Mouse (Mus musculus): ENCODE data around the gene C2cd2l. TPM values are rescaled to one million over a fixed set of nuclear protein-coding genes. Genes with fewer than 3 reads are reported as not detected.
"Not testable (repeated sequence)": the region's sequence is repeated elsewhere in the genome, so short reads cannot be mapped to it uniquely, and the experiment has no call there.

Gene C2cd2l
- polyA plus RNA-seq, 1 experiment from 2014 or later, result 7.5 TPM

- Histone ChIP-seq H3K27me3 (ENCODE audit: control insufficient read depth, insufficient read depth, low read length) (no peaks in the 10 kb centered on the region), H3K4me2 (replicated peaks; ENCODE audit: low read depth) (peak overlapping the region; percentile 71), H3K9ac (ENCODE audit: low read length) (peak overlapping the region; percentile 83), H3K4me1 (replicated peaks; ENCODE audit: control insufficient read depth, insufficient read depth) (no peaks in the 10 kb centered on the region; the same call in 1 of the 2 replicates), H3K36me3 (ENCODE audit: control insufficient read depth, insufficient read depth, low read length) (peaks cover 3% of the 10 kb centered on the region; the same call in 1 of the 2 replicates), H3K4me3 (ENCODE audit: low read depth, low read length) (peak overlapping the region; percentile 73), H3K27ac (replicated peaks) (peak overlapping the region; percentile 91), H3K9me3 (ENCODE audit: control insufficient read depth, low read length) (no peaks in the 10 kb centered on the region)
- WGBS, result under 1% methylated on average over 21 of the region's 22 CpGs
- ATAC-seq (ENCODE audit: low FRiP score, low TSS enrichment) (peak; percentile 10; the same call in 1 of the 2 replicates), DNase-seq (ENCODE audit: low spot score) (no peak)
- TF ChIP-seq EP300 (optimal IDR thresholded peaks at IDR 0.05), result no peak
- no peak for TF ChIP-seq CTCF (IDR thresholded peaks at IDR 0.05; ENCODE audit: low read depth)
These were observed 7.1 kb upstream of the C2cd2l start for GRCm38 (mm10) chr9:44327064-44327711.

- H3K4me1 ChIP-seq (replicated peaks; ENCODE audit: control insufficient read depth, insufficient read depth), result no peaks in the 10 kb centered on the region; the same call in 1 of the 2 replicates
- peak overlapping the region; percentile 73 for H3K4me3 ChIP-seq (ENCODE audit: low read depth, low read length)
- peak overlapping the region; percentile 71 for H3K4me2 ChIP-seq (replicated peaks; ENCODE audit: low read depth)
- peak; percentile 94 for ATAC-seq (ENCODE audit: low FRiP score, low TSS enrichment)
- no peaks in the 10 kb centered on the region for H3K27me3 ChIP-seq (ENCODE audit: control insufficient read depth, insufficient read depth, low read length)
- TF ChIP-seq CTCF (IDR thresholded peaks at IDR 0.05; ENCODE audit: low read depth) (no peak), EP300 (optimal IDR thresholded peaks at IDR 0.05) (no peak)
- DNase-seq (ENCODE audit: low spot score), result peak; percentile 87
- under 1% methylated on average over 38 of the region's 38 CpGs for WGBS
- H3K9me3 ChIP-seq (ENCODE audit: control insufficient read depth, low read length), result no peaks in the 10 kb centered on the region
- no peaks in the 10 kb centered on the region; the same call in 1 of the 2 replicates for H3K36me3 ChIP-seq (ENCODE audit: control insufficient read depth, insufficient read depth, low read length)
- peak overlapping the region; percentile 83 for H3K9ac ChIP-seq (ENCODE audit: low read length)
- H3K27ac ChIP-seq (replicated peaks), result peak overlapping the region; percentile 91
These were observed 6.4 kb upstream of the C2cd2l start for GRCm38 (mm10) chr9:44326371-44327063.

GRCm38 (mm10) chr9:44325768-44326370 lies 5.8 kb upstream of the C2cd2l start, which contains the start of gene Dpagt1:
Gene Dpagt1, plus strand, starts transcription at chr9:44326019.
- no peaks in the 10 kb centered on the region for H3K9me3 ChIP-seq (ENCODE audit: control insufficient read depth, low read length)
- no peaks in the 10 kb centered on the region; the same call in 1 of the 2 replicates for H3K36me3 ChIP-seq (ENCODE audit: control insufficient read depth, insufficient read depth, low read length)
- DNase-seq (ENCODE audit: low spot score), result no peak
- TF ChIP-seq EP300 (optimal IDR thresholded peaks at IDR 0.05) (no peak), CTCF (IDR thresholded peaks at IDR 0.05; ENCODE audit: low read depth) (no peak)
- peak within 1 kb of the TSS; percentile 73 for H3K4me3 ChIP-seq (ENCODE audit: low read depth, low read length)
- H3K4me2 ChIP-seq (replicated peaks; ENCODE audit: low read depth), result peak within 1 kb of the TSS; percentile 71
- WGBS, result 4% methylated on average over 12 of the region's 12 CpGs
- H3K9ac ChIP-seq (ENCODE audit: low read length), result peak within 1 kb of the TSS; percentile 83
- H3K27me3 ChIP-seq (ENCODE audit: control insufficient read depth, insufficient read depth, low read length), result no peaks in the 10 kb centered on the region
- peak; percentile 45 for ATAC-seq (ENCODE audit: low FRiP score, low TSS enrichment)
- H3K4me1 ChIP-seq (replicated peaks; ENCODE audit: control insufficient read depth, insufficient read depth), result no peaks in the 10 kb centered on the region; the same call in none of the 2 replicates
- peak within 1 kb of the TSS; percentile 91 for H3K27ac ChIP-seq (replicated peaks)

- not testable (repeated sequence) for DNase-seq (ENCODE audit: low spot score); H3K27me3 ChIP-seq (ENCODE audit: control insufficient read depth, insufficient read depth, low read length); ATAC-seq (ENCODE audit: low FRiP score, low TSS enrichment); H3K9me3 ChIP-seq (ENCODE audit: control insufficient read depth, low read length); H3K4me2 ChIP-seq (replicated peaks; ENCODE audit: low read depth); H3K36me3 ChIP-seq (ENCODE audit: control insufficient read depth, insufficient read depth, low read length); H3K4me1 ChIP-seq (replicated peaks; ENCODE audit: control insufficient read depth, insufficient read depth); H3K9ac ChIP-seq (ENCODE audit: low read length)
- Histone ChIP-seq H3K27ac (replicated peaks) (peak overlapping the region; percentile 91; the same call in 1 of the 2 replicates), H3K4me3 (ENCODE audit: low read depth, low read length) (peak overlapping the region; percentile 73; the same call in 1 of the 2 replicates)
- WGBS, result 59% methylated on average over 5 of the region's 8 CpGs
These were observed 5.1 kb upstream of the C2cd2l start for GRCm38 (mm10) chr9:44325032-44325767.

GRCm38 (mm10) chr9:44324147-44324546 lies 4.1 kb upstream of the C2cd2l start:
- no peak for ATAC-seq (ENCODE audit: low FRiP score, low TSS enrichment)
- no peak overlapping the region for H3K4me2 ChIP-seq (replicated peaks; ENCODE audit: low read depth)
- H3K27me3 ChIP-seq (ENCODE audit: control insufficient read depth, insufficient read depth, low read length), result no peaks in the 10 kb centered on the region
- no peak overlapping the region for H3K9ac ChIP-seq (ENCODE audit: low read length)
- H3K27ac ChIP-seq (replicated peaks), result no peak overlapping the region
- TF ChIP-seq EP300 (optimal IDR thresholded peaks at IDR 0.05), result no peak
- no peak for TF ChIP-seq CTCF (IDR thresholded peaks at IDR 0.05; ENCODE audit: low read depth)
- H3K4me1 ChIP-seq (replicated peaks; ENCODE audit: control insufficient read depth, insufficient read depth), result no peaks in the 10 kb centered on the region; the same call in none of the 2 replicates
- 78% methylated on average over 6 of the region's 6 CpGs for WGBS
- H3K36me3 ChIP-seq (ENCODE audit: control insufficient read depth, insufficient read depth, low read length), result no peaks in the 10 kb centered on the region; the same call in 1 of the 2 replicates
- H3K9me3 ChIP-seq (ENCODE audit: control insufficient read depth, low read length), result no peaks in the 10 kb centered on the region
- no peak overlapping the region for H3K4me3 ChIP-seq (ENCODE audit: low read depth, low read length)
- DNase-seq (ENCODE audit: low spot score), result no peak

Measured in stomach, postnatal 0 days (tissue).